Mouse (Mus musculus) cerebellum, adult 8-10 months (tissue): ENCODE data around the gene Fam83g.
A peak's percentile ranks its signal among the peaks of the same experiment; 100 is the strongest.

Experiments
- DNase-seq: peaks from one replicate; pipeline ENCODE4 v3.0.0; 2022

Gene Fam83g

DNA sequence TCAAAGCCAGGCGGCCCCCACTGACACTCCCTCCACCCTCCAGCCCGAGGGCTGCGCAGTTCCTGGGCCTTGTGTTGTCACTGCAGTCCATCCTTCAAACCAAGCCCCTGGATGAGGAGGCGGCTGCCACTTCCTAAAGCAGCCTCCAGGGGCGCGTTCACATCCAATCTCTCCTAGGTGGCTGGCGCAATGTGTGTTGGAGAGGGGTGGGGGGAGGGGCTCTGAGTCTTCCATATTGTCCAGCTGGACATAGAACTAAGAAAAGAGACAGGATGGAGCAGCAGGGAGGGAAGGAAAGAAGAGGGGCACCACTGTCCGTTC lies 9.1 kb upstream of the Fam83g start:
- no peak for DNase-seq

DNA sequence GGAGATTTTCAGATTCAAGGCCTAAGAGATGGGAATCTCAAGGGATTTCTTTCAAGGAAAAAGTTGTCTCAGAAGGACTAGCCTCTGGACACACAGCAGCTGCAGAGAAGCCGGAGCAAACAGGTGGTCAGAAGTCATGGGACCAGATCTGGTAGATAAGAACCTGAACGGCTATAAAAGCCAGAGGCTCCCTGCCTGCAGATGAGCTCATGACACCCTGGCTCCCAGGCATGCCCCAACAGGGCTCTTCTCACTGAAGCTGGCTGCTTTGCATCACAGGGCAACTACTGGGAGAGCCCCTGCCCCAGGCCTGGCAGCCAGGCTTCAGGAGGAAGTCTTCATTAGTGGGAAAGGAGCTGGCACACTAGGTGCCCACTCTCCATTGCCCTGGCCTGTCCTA lies 8.6 kb upstream of the Fam83g start:
- DNase-seq = no peak

- DNase-seq = no peak
These were observed 7.6 kb upstream of the Fam83g start for GRCm38 (mm10) chr11:61676216-61676854.

GRCm38 (mm10) chr11:61677709-61678108 lies 6.2 kb upstream of the Fam83g start:
- no peak for DNase-seq

DNA sequence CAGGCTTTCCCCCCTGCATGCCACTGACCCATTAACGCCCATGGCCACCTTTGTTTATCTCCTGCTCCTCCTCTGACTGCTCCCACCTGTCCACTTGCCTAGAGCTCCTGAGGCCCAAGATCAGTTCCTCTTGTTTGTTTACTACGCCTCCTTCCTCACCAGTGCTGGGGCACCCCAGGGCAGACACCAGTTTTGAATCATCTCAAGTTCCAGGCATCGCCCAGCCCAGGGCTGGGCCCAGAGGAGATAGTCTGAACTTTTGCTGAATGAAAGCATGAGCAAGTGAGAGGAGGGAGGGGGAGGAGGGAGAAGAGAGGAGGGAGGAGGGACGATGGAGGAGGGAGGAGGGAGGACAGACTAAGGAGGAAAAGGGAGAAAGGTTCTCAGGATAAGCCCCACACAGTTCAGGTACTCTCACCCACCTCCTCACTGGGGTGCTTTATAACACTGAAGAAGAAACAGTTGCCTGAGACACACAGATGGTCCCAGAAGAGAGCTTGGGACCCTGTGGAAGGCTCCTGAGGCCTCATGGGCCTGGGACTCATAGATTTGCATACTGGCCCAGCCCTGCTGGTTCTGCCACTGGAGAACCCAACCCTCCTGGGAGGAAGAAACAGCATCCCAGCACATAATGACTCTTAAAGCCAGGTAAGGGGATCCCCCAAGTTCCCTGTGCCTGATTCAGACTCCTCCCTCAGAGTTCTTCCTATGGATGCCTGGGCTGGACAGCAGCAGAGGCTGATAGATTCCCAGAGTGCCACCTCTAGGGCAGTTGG lies 4.6 kb upstream of the Fam83g start:
- DNase-seq = no peak

- no peak for DNase-seq
These were observed 1.3 kb downstream of the Fam83g start for GRCm38 (mm10) chr11:61685119-61685725.

GRCm38 (mm10) chr11:61686141-61686540 lies 2.2 kb downstream of the Fam83g start:
- no peak for DNase-seq

DNA sequence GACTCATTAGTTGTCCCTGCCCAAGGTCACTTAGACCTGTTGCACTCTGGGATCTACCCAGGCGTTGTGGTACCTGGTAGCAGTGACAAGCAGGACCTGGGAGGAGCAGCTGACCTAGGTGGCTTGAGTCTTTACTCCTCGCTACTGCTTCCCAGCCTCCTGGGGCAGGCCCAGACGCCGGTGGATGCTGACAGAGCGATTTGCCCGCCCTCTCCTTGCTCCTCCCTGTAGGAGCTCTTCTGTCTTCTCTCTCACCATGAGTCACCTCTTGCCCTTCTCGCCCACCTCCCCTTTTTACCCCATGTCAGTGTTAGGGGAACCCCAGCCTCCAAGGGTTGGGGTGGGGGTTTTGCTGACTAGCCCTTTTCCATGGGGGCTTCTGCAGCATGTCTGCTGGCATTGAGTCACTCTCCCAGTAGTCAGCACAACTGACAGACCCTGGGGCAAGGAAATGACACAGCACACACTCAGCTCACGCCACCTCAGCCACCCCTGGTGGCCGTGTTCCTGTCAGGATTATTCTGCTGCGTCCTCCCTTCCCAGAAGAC lies 3.1 kb downstream of the Fam83g start:
- DNase-seq = no peak

DNA sequence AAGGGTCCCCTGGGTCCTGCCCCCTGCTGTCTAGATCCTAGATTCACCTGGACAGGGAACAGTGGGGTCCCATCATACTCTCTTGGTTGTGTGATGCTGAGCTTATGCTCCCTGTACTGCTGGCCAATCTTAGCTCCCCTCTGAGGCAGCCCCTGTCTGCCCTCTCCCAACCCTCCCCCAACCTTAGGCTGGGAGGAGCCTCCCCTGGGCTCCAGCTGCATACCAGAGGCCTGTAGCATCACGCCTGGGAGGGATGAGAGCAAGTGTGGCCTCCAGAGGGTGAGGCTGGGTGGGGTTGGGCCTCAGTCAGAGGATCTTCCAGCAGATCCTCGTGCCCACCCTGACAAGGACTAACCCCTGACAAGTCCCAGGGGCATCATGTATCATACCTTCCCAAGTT lies 3.7 kb downstream of the Fam83g start:
- DNase-seq = no peak

DNA sequence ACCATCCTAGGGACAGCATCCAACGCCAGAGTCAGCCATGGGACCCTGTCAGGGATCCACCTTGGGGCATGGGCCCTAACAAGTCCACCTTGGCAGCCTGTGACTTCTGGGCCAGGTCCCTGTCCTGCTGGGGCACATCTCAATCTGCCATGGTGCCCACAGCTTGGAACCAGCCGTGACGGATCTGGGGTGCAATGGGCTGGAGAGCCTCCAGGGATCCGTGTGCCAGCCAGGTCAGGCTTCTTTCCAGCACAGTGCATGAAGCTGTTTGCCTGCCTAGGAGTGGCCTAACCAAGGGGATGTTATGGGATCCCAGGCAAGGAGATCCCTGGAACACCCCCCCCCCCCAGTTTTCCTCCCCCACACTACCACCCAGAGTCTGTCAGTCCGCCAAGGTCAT lies 9.1 kb downstream of the Fam83g start:
- peak; percentile 70 for DNase-seq

DNA sequence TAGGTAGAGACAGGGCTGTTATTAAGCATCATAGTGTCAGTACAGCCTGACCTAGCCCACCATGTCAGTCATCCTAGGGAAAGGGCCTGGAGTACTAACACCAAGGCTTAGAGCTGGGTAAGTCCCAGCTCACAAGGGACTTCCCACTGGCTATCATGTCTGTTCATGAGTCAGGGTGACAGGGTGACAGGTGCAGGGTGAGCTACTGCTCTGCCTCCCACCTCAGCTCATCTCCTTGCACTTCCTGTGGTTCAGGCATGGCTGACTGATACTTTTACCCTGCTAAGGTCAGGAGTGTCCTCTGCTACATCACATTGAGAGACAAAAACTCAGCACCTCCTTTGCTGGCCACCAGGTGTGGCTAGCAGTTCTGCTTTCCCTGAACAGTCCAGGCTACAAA lies 15.0 kb downstream of the Fam83g start:
- no peak for DNase-seq

DNA sequence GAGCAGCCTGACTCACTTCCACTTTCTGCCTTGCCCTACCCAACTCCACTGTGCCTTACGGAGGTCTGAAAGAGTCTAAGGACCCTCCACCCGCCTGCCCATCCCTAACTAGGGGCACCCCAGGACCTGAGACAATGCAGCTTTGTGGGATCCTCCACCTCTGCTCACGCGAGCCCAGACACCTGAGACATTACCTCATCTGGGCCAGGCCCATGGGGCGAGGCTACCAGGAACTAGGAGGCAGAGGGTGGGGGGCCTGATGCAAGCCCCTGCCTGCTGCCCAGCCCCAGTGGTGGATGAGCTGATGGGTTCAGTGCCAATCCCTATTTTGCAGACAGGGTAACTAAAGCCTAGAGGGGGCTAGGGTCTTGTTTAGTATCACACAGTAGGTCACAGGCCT lies 15.6 kb downstream of the Fam83g start:
- DNase-seq = no peak

GRCm38 (mm10) chr11:61699933-61700332 lies 16.0 kb downstream of the Fam83g start:
- peak; percentile 43 for DNase-seq

- no peak for DNase-seq
These were observed 17.8 kb downstream of the Fam83g start for GRCm38 (mm10) chr11:61701696-61702095.

DNA sequence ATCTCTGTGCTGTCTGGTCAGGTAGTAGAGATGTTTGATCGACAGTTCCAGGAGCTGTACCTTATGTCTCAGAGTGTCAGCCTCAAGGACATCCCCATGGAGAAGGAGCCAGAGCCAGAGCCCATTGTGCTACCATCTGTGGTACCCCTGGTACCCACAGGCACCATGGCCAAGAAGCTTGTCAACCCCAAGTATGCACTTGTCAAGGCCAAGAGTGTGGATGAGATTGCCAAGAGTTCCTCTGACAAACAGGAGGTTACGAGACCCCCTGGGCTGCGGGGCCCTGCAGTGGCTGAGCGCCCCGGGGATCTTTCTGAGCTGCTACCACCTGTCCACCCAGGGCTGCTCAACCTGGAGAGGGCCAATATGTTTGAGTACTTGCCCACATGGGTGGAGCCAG lies 18.6 kb downstream of the Fam83g start:
- no peak for DNase-seq

- no peak for DNase-seq
These were observed 21.7 kb downstream of the Fam83g start for GRCm38 (mm10) chr11:61705581-61705980.

- DNase-seq = no peak
These were observed 22.3 kb downstream of the Fam83g start for GRCm38 (mm10) chr11:61706232-61706631.

DNA sequence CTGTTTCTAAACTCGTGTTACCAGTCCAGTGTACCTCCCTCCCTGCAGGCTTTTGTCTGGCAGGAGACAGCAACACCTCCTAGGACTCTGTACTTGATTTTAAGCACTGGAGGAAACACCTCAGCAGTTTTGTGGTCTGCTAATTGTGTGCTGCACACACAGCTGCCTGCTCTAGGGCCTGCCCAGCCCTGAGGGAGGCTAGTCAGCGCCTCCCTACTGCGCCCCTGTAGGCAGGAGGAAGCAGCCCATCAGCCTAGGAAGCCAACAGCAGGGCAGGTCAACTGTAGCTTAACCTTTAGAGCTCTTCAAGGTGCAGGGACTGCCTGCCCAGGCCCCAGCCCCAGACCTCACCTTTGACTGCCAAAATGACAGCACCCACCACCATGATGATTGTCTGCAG lies 25.0 kb downstream of the Fam83g start:
- no peak for DNase-seq

DNA sequence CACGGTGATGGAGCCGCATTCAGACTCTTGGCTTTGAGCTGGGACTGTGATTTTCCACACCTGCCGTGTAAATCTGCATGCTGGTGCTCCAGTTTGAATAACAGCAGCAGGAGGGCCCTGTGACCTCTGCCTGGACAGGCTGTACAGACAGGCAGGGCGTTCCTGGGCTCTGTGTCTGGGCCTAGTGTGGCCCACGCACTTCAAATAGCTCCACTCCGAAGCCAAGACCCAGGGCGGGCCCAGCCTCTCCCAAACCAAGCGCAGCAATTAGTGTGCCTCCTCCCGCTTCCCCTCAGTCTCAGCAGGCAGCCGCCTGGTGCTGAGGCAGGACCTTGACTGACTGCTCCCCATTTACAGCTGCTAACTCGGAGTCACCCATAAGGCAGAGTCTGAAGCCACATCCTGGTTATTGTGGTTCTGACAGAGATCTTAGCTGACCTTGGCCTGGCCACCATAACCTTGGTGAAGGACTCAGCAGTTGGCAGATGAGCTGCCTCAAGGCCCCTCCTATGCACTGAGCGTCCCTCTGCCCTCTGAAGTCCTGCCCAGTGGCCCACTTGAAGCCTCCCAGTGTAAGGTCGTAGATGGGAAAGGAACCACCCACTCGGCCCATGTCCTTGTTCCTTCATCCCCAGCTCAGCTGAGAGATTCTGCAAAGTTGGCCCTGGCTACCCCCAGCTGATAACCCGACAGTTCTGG lies 29.4 kb downstream of the Fam83g start:
- DNase-seq = no peak

DNA sequence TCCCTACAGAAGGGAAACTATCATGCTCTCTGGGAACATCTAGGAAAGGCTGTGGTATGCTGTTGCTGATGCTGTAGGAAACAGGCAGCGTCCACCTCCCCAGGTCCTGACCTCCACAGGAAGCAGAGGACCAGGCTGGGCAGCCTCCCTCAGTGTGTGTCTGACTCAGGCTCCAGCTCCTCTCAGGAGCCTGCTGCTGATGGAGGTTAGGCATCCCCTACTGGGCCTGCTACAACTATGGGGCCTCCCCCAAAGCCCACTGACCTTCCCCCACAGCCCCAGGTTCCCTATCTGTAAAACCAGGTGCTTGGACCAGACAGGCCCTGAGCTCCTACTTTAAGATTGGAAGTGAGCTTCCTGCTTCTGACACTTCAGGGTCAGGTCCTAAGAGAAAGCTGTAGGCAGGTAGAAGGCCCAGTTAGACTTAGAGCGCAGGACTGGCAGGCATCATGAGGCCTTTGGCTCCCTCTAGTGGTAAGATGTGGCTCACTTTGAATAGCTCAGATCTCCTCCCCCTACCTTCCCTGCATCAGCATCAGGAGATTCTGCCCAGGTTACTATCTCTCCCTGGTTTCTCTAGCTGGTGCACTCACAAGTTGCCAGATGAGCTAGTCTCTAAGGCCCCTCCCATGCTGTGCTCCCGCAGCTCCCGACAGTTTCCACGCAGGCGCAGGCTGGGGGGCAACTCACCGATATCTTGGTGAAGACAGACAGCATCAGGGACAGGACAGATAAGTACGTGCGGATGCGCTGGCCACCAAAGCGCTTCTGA lies 30.6 kb downstream of the Fam83g start:
- peak; percentile 81 for DNase-seq

DNA sequence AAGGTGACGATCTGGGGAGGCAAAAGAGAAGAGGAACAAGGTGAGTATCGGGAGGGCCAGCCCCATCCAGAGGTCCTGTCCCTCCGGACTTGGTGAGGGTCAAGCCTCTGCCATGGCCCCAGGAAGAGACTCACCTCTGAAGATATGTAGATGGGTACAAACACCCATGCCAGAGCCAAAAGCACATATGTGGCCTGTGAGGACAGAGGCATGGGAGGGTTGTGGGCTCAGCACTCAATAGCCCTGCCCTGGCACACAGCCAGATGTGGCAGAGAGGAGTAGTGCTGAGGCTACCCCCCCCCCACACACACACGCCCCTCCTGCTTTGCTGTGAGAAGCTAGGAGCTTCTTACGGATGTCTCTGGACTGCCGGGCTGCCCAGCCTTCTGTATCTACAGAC lies 31.2 kb downstream of the Fam83g start:
- no peak for DNase-seq

DNA sequence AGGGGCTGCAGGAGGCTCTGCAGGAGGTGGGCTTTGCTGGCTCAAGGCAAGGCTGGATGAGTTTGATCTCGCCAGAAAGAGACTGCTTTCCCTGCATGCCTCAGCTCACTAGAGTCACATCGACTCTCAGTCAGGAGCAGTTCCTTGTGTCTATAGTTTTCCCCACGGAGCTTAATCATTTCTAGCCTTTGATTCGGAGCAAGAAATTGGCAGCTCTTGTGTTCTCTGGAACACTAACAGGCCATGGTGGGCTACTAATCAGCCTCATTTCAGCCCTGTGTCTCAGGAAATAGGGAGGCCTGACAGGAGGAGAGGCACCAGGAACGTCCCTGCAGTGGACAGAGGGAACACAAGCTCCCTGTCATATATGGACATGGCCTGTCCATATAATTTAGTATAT lies 34.1 kb downstream of the Fam83g start:
- no peak for DNase-seq

DNA sequence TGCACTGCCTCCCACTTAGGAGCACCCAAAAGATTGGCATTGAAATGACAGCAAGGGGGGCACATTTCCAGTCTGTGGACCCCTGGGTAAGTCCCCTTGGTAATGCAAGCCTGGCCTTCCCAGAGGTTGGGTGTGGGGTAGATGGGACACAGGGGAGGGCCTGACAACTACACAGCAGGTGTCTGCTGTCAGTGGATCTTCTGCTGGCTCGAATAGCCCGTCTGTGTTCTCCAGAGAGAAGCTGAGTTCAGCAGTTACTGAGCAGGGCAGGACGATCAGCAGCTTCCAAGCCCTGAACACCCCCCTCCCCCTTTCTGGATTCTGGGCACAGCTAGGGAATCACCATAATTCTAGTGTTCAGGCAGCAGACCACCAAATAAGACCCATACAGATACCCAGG lies 35.5 kb downstream of the Fam83g start:
- no peak for DNase-seq
